Mouse (Mus musculus) yolk sac, embryonic 10.5 days (tissue): Measurements from ENCODE around the gene Spata17.

Source experiments
- DNase-seq: peaks from one replicate; pipeline ENCODE4 v3.0.0-alpha.2; 2017; ENCODE audit warnings: low spot score

Spata17 gene

DNA sequence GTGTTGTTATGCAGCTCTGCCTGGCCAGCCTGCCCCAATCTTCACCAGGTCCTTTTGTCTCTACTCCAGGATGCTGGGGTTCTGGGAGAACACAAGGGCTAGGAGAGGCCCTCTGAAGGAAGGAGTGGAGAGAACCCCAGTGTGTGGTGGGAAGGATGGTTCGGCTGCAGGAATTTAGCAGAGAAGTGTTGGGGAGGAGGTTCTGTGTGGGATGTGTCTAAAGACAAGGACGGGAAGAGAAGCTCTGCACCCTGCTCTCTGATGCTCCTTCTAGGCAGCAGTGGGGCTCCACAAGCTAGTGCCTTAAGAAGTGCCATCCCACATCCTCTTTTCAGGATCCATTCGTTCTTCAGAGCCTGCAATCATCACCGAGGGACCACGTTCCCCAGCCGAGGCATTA lies 129.2 kb downstream of the Spata17 start:
- no peak for DNase-seq

DNA sequence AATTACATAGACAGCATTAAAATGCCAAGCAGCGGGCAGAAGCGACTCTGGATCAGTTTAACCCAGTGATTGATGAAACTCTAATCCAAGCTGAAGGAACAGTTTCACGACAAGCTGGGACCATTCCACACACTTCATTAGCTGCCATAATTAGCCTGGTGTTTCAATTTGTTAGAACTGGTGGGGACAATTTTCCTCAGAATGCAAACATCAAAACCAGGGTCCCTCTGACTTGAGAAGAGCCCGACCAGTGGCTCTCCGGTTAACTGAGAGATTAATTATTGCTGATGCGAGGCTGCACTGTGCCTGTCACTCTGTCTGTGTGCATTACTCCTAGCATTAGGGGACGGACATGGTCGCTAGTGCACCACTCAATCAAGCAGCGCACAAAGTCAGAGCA lies 137.9 kb downstream of the Spata17 start:
- no peak for DNase-seq

DNA sequence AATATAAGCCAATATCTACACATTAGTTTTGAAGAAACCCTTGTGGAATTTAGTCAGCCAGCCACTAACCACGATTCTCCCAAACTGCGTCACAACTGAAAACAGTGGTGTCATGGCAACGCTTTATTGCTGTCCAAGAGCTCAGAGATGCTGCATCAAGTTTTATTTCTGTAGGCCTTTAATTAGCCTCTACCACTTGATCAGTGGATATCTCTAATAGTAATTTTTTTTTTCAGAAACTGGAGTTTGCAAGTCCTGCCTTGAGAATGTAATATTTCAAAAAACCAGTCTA lies 138.3 kb downstream of the Spata17 start:
- no peak for DNase-seq

DNA sequence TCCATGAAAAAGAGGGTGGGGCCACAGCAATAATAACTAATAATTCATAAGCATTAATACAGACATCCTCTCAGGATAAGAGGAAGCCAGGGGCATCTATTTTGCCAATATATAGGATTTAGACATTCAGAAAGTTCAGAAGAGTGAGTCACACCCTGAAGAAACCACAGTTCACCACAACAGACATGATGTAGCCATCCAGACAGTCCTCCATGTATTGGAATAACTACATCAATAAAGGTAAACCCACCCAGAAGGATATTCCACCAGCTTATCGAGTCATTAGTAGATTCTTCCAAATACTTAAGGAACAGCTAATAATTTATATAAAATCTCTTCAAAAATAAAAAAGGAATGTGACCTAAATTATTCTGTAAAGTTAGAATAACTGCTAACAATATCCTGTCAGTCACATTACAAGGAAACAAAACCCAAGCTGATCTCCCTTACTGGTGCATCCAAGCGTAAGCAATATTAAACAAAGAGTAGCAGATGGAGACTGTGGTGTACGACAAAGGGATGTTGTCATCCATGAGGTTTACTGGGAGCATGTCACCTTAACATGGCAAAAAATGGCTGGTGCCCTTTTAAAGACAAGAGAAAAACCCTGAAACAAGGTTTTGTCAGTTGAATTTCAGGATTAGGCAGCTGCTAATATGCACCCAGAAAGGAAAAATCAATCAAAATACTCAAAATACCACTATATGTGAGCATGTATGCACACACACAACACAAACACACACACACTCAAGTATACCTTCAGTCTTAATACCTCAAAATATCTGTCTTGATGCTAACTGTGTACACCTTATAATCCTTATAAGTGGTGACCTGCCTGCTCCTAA lies 138.8 kb downstream of the Spata17 start:
- DNase-seq: no peak

DNA sequence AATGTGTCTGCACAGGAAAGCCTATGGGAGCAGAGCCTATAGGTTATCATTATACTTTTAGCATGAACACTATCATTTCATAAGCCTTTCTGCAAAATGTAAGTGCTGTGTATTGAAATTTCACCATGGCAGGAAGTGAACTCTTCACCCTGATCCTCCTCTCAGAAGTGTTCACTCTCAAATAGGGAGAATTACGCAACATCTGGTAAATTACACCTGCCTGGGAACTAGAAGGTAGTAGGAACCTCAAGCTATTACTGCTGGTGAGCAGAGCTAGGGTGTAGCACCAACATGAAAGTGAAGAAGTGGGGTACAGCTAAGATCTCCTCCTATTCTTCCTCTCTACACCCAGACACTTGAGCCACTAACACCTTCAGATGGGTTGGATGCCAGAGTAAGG lies 155.4 kb downstream of the Spata17 start:
- no peak for DNase-seq

DNA sequence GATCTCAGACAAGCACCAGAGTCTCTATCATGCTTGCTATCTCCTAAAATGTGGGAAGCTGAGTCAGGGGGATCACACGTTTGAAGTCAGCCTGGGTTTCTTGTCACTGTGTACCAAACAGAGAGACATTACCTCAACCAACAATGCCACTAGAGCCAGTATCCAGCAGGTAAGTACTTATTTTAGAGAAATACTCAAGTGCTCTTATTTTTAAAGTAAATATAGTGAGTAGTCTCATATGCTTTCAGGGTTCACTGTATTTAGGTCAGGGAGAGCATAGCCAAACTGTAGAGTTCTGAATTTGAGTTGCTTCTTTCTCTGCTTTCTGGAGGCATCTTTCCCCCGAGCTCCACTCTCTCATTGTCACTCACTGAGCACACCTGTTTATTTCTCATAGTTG lies 160.9 kb downstream of the Spata17 start:
- no peak for DNase-seq

DNA sequence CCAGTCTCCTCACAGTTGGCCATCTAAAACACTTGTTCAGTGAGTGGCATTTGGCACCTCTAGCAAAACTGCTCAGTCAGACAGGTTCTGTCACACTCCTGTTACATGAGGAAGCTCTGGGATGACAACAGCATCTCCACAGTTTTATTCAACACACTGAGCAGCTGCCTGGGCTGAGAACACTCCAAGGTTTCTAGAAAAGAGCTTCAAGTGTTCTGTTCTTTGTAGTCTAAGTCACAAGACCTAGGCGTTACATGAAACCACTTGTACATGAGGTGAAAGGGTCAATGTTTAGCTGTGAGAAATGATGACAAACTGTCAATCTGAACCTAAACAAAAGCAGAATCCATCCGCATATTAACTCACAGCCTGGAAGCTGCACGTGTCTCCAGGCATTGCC lies 161.4 kb downstream of the Spata17 start:
- no peak for DNase-seq

DNA sequence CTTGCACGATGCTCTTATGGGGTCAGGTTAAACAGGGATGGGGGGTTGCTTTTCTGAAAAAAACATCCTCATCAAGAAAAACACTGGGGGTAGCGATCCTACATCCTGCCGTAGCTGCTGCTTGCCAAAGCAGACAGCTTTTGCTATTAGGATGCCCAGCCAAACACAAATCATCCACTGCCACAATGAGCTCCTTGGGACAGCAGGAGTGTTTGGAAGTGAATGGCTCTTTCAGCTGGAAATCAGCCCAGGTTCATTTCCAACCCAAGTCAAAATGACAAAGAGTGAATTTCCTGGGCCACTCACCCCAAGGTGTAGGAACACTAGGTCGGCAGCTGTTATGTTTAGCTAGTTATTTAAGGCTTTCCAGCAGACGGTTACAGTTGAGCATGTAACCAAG lies 162.7 kb downstream of the Spata17 start:
- no peak for DNase-seq

DNA sequence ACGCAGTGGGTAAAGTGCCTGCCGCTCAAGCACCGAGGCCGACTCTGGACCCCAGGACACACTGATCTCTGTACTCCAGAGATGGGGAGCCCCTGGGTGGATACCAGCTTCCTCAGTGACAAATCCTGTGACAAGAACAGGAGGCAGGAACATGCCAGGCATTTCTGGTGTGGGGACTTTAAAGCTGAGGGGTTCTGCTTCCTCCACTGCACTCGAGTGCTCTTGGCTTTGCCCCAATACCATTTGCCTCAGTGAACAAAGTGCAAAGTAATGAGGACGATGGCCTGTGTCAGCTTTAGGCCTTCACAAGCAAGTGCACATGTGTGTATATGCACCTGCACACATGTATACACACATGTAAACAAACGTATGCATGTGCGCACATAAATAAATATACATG lies 164.0 kb downstream of the Spata17 start:
- no peak for DNase-seq

DNA sequence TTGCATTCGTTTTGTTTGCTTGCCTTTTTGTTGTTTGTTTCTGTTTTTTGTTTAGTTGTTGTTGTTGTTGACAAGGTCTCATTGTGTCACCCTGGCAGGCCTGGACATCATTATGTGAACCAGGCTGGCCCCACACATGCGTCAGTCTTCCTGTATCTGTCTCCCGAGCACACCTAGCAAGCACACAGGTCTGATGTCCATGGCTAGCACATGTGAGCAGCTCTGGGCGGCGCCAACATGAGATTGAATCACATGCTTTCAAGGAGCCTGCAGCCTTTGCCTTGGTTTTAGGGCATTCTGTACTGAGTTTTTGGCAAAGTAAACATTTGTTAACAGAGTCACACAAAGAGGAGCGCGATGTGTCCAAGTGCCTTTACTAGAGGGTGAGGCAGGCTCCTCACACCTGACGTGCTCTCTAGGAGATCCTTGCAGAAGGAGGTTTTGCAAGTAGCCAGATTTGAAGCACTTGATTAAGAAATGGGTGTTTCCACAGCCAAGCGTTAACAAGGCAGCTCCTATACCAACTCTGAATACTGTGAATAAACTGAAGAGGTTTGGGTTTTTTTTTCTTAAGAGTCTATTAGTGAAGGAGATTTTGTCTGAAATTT lies 166.5 kb downstream of the Spata17 start:
- DNase-seq: no peak

DNA sequence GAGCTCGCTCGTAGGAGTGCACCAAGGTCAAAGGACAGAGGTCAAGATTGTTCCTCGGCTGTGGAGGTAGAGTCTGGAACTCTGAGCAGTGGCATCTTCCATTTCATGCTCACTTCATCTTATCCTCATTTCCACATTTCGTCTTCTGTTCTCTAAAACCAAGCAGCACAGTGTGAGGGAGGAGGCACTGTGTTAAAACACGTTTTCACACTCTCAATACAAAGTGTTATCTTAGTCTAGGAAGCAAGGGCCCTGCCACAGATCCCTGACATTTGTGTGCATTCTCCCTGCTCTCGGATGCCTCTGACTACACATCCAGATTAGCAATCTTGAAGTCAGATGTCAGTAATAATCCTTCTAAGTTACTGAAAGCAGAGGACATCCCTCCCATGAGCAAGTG lies 170.5 kb downstream of the Spata17 start:
- DNase-seq: no peak

DNA sequence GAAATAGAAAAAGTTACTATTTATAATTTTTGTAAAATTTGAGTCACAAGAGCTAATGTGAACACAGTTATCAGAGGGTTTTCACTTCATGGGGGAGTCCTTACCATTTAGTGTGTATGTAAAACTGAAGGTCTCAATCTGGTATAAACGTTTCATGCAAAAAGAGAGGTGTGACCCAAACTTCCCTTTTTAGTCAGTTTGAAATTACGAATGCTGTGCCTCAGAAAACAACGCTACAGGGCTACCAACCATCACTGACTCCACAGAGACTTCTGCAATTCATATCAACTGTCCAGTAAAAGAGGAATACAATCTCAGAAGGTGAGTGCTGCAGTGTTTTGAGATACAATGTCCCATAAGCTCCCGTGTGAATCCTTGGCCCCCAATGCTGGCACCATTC lies 175.5 kb downstream of the Spata17 start:
- no peak for DNase-seq

DNA sequence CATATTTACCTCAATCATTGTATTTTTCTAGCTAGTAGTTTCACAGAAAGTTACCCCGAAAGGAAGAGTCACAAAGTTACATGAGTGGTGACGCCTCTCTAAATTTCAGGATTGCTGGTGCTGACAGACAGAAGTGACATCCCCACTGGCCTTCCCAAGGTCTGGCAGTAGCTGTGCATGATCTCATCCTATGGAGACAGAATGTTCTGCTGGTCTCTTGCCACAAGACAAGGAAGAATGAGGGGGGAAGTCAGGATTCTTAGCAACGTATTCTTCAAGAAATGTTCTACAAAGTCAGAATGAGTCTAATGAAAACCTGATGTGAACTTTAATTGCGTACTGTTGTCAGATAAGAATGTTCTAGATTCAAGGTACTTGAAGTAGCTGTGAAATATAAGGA lies 179.5 kb downstream of the Spata17 start:
- DNase-seq: no peak

DNA sequence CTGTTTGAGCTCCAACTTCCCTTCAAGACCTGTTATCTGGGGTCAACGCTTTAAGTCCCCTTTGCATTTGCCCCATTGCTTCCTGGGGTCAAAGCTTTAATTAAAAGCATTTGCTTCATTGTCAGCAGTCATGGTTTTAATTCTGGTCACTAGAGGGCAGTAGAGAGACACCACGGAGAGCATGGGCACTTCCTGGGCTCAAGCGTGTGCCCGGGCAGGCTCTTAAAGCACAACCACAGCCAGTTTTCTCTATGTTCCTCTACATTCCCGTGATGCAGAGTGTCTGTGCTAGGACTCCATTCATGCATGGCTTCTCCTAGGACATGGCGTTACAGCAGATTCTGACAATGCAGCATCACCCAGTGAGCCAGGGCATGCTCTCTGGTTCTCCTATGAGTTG lies 183.5 kb downstream of the Spata17 start:
- DNase-seq: peak; percentile 20

DNA sequence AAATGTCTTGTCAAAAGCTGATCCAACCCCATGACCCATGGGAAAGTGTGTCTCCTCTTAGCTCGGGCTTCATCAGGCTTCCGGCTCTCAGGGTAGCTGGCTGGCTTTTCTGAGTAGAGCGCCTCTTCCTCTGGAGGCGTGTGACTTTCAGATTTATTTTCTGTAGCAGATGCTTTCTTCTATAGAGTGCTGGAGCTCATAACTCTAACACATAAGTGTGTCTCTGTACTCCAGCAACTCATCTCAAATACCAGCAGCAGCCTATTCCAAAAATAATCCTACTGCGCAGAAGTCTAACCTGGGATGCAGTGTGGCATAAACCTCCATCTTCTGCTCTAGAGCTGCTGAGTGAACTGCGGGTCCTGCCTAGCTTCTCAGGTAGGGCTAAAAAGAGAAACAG lies 186.4 kb downstream of the Spata17 start:
- DNase-seq: no peak

DNA sequence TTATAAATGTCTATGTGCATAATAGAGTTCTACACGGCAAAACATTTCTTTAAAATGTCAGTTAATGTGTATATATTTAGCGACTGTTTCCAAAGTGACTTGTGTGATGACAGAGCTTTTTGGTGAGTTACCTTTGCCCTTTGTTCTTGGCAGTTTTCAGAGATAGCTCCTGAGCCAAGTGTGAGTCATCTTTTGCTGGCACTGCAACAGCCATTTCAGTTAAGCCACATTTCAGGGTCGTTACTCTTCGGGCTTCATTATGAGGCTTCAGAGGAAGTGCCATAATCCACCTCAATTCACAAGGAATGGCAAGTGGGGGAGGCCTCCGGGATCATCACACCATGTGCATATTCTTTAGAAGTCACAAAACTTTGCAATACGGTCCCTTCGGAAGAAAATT lies 195.3 kb downstream of the Spata17 start:
- no peak for DNase-seq

DNA sequence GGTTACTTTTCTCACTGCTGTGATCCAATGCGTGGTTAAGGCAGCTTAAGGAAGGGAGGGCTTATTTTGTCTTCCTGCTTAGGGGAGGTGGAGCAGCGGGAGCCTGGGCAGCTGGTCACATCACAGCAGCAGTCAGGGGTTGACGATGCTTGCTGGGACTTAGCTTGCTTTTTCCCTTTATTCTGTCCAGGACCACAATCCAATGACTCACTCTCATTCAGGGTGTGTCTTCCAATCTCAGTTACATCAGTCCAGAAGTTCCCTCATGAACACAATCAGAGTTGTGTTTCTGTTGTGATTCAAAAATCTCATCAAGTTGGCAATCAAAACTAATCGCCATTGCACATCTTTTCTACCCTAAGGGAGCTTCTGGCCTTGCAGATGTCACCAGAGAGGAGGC lies 199.1 kb downstream of the Spata17 start:
- no peak for DNase-seq

DNA sequence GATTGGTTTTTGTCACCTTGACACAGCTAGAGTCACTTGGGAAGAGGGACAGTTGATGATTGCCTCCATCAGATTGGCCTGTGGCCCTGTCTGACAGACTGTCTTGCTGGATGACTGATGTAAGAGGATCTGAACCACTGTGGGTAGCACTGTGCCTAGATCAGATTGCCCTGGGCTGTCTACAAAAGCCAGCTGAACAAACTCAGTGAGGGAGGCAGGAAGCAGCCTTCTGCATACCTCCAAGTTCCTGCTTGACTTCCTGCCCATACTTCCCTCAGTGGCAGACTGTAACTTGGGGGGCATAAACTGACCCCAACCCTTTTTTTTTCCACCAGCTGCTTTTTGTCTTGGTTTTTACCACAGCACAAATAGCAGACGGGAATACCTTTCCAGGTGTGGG lies 199.6 kb downstream of the Spata17 start:
- no peak for DNase-seq

DNA sequence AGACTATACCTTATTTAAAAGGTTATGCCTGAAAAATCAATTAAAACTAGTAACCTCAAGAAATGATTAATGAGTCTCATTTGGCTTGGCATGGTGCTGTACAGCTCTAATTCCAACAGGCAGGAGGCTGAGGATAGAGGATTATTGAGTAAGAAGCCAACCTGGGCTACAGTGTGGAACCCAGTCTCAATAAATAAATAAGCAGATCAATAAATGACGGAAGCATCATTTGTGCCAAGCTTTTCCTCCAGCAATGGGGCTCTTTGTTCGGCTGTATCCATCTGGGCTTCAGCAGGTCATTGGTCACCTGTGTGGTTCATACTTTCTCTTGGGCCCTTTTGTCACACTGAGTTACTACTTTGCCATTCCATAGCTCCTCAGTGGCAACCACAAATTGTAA lies 201.1 kb downstream of the Spata17 start:
- DNase-seq: no peak

DNA sequence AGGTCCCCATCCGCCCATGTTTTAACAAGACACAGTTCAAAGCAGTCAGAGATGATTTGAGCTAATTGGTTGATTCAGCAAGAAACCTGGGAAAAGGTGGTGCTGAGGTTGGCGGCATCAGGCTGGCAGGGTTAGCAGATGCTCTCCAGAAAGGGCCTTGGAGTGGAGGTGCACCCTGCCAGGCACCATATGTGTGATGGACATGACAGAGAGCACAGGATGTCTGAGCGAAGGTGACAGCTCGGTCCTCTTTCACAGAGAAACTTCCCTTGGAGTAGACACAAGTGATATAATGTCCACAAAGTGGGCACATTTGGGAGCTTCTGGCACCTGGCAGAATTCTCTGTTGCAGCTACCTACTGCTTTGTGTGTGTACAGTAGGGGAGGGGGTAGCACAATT lies 203.7 kb downstream of the Spata17 start:
- DNase-seq: no peak

DNA sequence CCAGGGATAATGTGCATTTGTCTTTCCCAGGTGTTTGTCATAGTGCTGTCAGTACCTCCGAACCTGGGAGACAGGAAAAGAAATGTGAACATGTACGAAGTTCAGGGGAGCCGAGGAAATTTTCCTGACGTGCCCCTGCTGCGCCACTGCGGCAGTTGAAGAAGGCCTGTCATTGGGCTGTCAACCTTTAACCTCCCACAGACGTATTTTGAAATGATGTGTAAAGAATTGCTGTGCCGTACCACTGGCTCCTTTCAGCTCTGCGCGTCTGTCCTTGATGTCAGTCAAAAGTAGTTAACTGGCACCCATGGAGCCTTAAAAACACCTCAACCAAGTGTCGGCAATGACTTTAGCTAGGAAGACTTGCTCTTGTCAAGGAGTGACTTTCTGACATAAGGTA lies 205.2 kb downstream of the Spata17 start:
- no peak for DNase-seq

DNA sequence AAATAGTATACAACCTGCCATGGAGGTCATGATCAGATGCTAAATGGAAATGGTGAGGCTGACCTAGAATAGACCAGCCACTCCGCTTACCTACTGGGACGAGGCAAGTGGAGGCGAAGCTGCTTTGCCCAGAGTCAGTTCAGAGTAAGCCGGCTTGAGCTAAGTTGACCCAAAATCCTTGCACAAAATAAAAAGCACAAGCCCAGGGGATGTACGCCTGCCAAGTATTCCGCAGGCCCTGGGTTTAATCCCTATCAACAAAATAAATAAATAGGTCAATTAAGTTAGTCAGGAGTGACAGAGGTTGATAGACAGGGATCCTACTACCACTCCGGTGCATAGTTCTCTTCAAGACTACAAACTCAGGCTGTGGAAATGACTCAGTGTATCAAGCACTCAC lies 207.0 kb downstream of the Spata17 start:
- DNase-seq: no peak

DNA sequence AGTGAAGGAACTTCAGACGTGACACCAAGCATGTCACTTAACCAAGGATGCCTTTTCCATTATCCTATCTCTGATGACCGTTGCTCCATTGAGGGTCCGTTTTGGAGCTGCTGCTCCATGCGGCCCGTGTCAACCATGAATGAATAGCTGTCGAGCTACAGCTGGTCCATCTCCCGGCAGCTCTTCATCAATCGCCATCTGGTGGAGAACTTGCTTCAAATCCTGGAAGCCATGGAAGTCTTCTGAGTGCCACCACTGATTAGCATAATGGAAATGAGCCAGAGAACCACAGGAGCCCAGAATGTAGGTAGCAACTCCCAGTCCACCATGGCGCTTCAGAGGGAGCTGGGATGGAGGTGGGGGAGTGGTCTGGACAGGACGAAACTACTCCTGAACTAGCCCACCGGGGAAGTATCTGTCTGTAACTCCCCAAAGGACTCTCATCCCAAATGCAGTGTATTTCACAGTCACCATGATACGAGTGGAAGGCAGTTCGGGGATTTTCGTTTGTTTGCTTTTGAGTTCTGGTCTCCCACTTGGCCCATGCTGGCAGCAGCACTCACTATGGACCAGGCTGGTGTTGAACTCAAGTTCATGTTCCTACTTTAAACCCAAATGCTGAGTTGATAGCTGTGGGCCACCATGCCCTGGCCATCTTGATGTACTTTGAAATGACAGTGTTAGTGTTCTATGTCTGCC lies 208.9 kb downstream of the Spata17 start:
- no peak for DNase-seq

DNA sequence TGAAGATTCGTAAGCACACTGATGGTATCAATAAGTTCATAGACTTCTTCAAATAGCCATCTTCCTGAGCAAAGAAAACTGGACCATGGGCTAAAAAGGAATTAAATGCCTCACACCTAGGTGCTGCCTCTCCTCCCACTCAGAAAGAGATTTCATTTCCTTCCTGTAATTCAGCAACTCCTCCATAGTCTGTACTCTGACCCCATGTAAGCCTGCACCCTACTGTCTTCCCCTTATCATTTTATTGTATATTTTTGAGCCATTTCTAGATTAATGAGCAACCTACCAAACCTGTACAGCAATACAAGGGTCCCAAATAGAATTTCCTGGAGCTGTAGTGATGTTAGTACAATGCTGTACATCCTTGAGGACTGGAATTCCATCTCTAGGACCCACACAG lies 211.0 kb downstream of the Spata17 start:
- DNase-seq: no peak
